Mouse (Mus musculus) macrophage (primary cell): ENCODE results near the gene Sec22c. TPM values are rescaled to one million over a fixed set of nuclear protein-coding genes. Genes with fewer than 3 reads are reported as not detected.
A peak's percentile ranks its signal among the peaks of the same experiment; 100 is the strongest.

Experiments used
- H3K27ac ChIP-seq: fragments of 350-480 bp; formaldehyde crosslinking; 2 replicates; pipeline ENCODE4 v1.9.0; 2021
- H3K36me3 ChIP-seq: fragments of 350-480 bp; formaldehyde crosslinking; 2 replicates; pipeline ENCODE4 v1.9.0; 2021; ENCODE audit errors: inconsistent target
- H3K4me3 ChIP-seq: fragments of 350-480 bp; formaldehyde crosslinking; 2 replicates; pipeline ENCODE4 v1.9.0; 2021; ENCODE audit errors: inconsistent target
- H3K79me2 ChIP-seq: fragments of 350-480 bp; formaldehyde crosslinking; 2 replicates; pipeline ENCODE4 v1.9.0; 2021; ENCODE audit errors: inconsistent target
- WGBS: methylation state at CpG from one replicate; pipeline ENCODE4 v1.1.7; 2026; ENCODE audit warnings: inconsistent platforms; ENCODE audit not compliant: missing documents; 5-methylcytosine and 5-hydroxymethylcytosine counted together
- polyA plus RNA-seq: library from polyadenylated mRNA; stranded (reverse); fragments of 250-400 nt; gene quantifications from 3 replicates; pipeline ENCODE4 v1.2.4, GENCODE M21; 2018; ENCODE audit warnings: inconsistent platforms

The Sec22c gene
- polyA plus RNA-seq, 1 experiment from 2014 or later: 9.1 TPM

- 80% methylated on average over 7 of the region's 7 CpGs for WGBS
- no peak overlapping the region for H3K4me3 ChIP-seq
- H3K27ac ChIP-seq: peak overlapping the region; percentile 39
- H3K36me3 ChIP-seq: peaks cover 4% of the 10 kb centered on the region; the same call in 1 of the 2 replicates
- peaks cover 26% of the 10 kb centered on the region for H3K79me2 ChIP-seq
Observed at GRCm38 (mm10) chr9:121708506-121709486, 3.5 kb upstream of the Sec22c start.

- Histone ChIP-seq H3K4me3 (no peak overlapping the region), H3K36me3 (peaks cover under 1% of the 10 kb centered on the region; the same call in 1 of the 2 replicates), H3K27ac (peak overlapping the region; percentile 85), H3K79me2 (peaks cover 36% of the 10 kb centered on the region)
- WGBS: 67% methylated on average over 6 of the region's 6 CpGs
Observed at GRCm38 (mm10) chr9:121707801-121708200, 2.5 kb upstream of the Sec22c start.

DNA sequence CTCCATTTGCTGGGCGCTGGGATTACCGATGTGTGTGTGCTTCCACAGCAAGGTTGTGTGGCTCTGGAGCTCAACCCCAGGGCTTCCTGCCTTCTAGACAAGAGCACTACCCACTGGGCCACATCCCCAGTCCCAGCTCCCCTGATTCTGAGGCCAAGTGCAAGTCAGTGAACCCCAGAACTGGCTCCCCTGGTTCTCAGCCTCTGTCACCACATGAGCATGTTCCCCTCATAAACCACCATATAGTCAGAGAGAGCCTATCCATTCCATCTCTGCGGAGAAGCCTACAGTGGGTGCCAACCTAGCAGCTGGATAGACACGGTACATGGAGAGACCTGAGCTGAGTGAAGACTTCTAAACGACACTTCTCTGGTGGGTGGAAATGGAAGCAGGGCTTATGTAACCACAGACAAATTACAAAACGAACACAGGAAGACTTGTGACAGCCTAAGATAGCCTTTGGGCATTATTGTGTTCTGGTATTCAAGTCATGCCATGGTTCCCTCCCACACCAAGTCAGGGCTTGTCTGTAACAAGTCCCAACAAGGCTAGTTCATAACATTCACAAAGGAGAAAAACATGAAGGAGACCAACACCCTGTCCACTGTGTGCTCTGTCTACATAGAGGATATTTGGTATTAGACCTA lies 862 bp upstream of the Sec22c start:
- Histone ChIP-seq H3K27ac (peak overlapping the region; percentile 85), H3K4me3 (peak overlapping the region; percentile 43; the same call in 1 of the 2 replicates), H3K79me2 (peaks cover 28% of the 10 kb centered on the region), H3K36me3 (no peaks in the 10 kb centered on the region)
- 44% methylated on average over 6 of the region's 6 CpGs for WGBS

- H3K27ac ChIP-seq: peak overlapping the region; percentile 38
- no peaks in the 10 kb centered on the region for H3K36me3 ChIP-seq
- H3K4me3 ChIP-seq: peak overlapping the region; percentile 20; the same call in 1 of the 2 replicates
- peaks cover 22% of the 10 kb centered on the region; the same call in 1 of the 2 replicates for H3K79me2 ChIP-seq
- WGBS: 26% methylated on average over 11 of the region's 11 CpGs
Observed at GRCm38 (mm10) chr9:121704261-121704645, 1.0 kb downstream of the Sec22c start.

GRCm38 (mm10) chr9:121697150-121698049 lies 7.9 kb downstream of the Sec22c start:
- H3K36me3 ChIP-seq: 0 out of 2 replicates have a peak, but pooled peaks cover 1% of the 10 kb centered on the region
- WGBS: 100% methylated on average over 1 of the region's 1 CpGs
- no peak overlapping the region for H3K4me3 ChIP-seq
- H3K27ac ChIP-seq: no peak overlapping the region
- H3K79me2 ChIP-seq: peaks cover 2% of the 10 kb centered on the region; the same call in 1 of the 2 replicates

- H3K36me3 ChIP-seq: 0 out of 2 replicates have a peak, but pooled peaks cover 4% of the 10 kb centered on the region
- 98% methylated on average over 9 of the region's 9 CpGs for WGBS
- no peaks in the 10 kb centered on the region for H3K79me2 ChIP-seq
- H3K4me3 ChIP-seq: no peak overlapping the region
- H3K27ac ChIP-seq: no peak overlapping the region
Observed at GRCm38 (mm10) chr9:121696626-121697025, 8.7 kb downstream of the Sec22c start.

- Histone ChIP-seq H3K27ac (no peak overlapping the region), H3K79me2 (no peaks in the 10 kb centered on the region), H3K36me3 (peaks cover 14% of the 10 kb centered on the region; the same call in 1 of the 2 replicates), H3K4me3 (no peak overlapping the region)
- 94% methylated on average over 12 of the region's 12 CpGs for WGBS
Observed at GRCm38 (mm10) chr9:121694736-121695135, 10.6 kb downstream of the Sec22c start.

DNA sequence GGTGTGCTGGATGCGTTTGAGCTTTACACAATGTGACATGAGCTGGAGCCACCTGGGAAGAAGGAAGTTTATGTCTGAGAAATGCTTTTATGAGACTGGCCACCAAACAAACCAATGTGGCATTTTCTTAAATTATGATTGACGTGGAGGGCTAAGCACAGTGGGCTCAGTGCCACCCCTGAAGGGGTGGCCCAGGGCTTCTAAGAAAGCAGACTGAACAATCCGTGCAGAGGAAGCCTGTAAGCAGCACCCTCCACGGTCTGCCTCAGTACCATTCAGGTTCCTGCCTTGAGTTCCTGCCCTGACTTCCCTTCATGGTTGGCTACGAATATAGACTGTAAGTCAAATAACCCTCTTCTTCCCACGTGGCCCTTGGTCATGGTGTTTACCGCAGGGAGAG lies 14.6 kb downstream of the Sec22c start:
- H3K36me3 ChIP-seq: peaks cover 27% of the 10 kb centered on the region; the same call in 1 of the 2 replicates
- no peaks in the 10 kb centered on the region for H3K79me2 ChIP-seq

DNA sequence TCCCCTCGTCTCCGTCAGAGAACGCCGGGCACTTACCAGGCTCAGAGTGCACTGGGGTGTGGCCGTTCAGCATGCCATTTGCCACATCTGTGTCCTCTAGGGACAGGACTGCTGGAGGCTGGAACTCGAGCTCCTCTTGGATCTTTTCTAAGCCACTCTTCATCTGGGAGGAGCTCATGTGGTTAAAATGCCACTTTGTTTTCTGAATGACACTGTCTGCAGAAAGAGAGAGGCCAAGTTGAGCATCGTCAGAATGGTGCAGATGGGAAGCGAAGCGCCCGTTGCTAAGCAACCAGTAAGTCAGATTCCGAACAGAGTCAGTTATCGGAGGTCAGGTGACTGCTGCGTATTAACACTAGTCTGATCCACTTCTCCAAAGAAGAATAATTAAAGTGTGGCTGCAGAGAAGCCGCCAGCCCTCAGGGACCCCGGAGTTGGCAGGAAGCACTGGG lies 15.1 kb downstream of the Sec22c start:
- H3K36me3 ChIP-seq: peaks cover 28% of the 10 kb centered on the region; the same call in 1 of the 2 replicates
- no peaks in the 10 kb centered on the region for H3K79me2 ChIP-seq
- no peak overlapping the region for H3K4me3 ChIP-seq
- 96% methylated on average over 15 of the region's 15 CpGs for WGBS
- no peak overlapping the region for H3K27ac ChIP-seq

More for the DNA sequence above, 14.6 kb downstream of the Sec22c start:
- Histone ChIP-seq H3K27ac (no peak overlapping the region), H3K4me3 (no peak overlapping the region)
- 94% methylated on average over 7 of the region's 7 CpGs for WGBS

GRCm38 (mm10) chr9:121684702-121685101 lies 20.6 kb downstream of the Sec22c start:
- H3K27ac ChIP-seq: no peak overlapping the region
- no peaks in the 10 kb centered on the region for H3K79me2 ChIP-seq
- H3K36me3 ChIP-seq: peaks cover 30% of the 10 kb centered on the region; the same call in 1 of the 2 replicates
- H3K4me3 ChIP-seq: no peak overlapping the region
- 96% methylated on average over 7 of the region's 7 CpGs for WGBS

- H3K27ac ChIP-seq: no peak overlapping the region
- 53% methylated on average over 18 of the region's 18 CpGs for WGBS
- H3K36me3 ChIP-seq: peaks cover 18% of the 10 kb centered on the region; the same call in 1 of the 2 replicates
- H3K4me3 ChIP-seq: no peak overlapping the region
- peaks cover 13% of the 10 kb centered on the region; the same call in 1 of the 2 replicates for H3K79me2 ChIP-seq
Observed at GRCm38 (mm10) chr9:121682037-121682680, 23.1 kb downstream of the Sec22c start.

GRCm38 (mm10) chr9:121681191-121681590 lies 24.1 kb downstream of the Sec22c start:
- Histone ChIP-seq H3K4me3 (no peak overlapping the region), H3K79me2 (peaks cover 20% of the 10 kb centered on the region; the same call in 1 of the 2 replicates), H3K27ac (no peak overlapping the region), H3K36me3 (peaks cover 18% of the 10 kb centered on the region; the same call in 1 of the 2 replicates)
- WGBS: 63% methylated on average over 7 of the region's 8 CpGs

GRCm38 (mm10) chr9:121679549-121679948 lies 25.7 kb downstream of the Sec22c start:
- H3K27ac ChIP-seq: no peak overlapping the region
- H3K36me3 ChIP-seq: peaks cover 10% of the 10 kb centered on the region; the same call in 1 of the 2 replicates
- H3K79me2 ChIP-seq: peaks cover 31% of the 10 kb centered on the region; the same call in 1 of the 2 replicates
- WGBS: 47% methylated on average over 6 of the region's 6 CpGs
- H3K4me3 ChIP-seq: no peak overlapping the region
